Mouse (Mus musculus) thymus, adult 18-20 months (tissue): ENCODE results near the gene Fkbp10.
A peak's percentile ranks its signal among the peaks of the same experiment; 100 is the strongest.

Source experiments
- DNase-seq, 2 experiments: peaks; one replicate each; pipeline ENCODE4 v3.0.0; 2022; ENCODE audit warnings: mixed read lengths in 2 of 2

Fkbp10 gene

GRCm38 (mm10) chr11:100472197-100472934 is 56.9 kb downstream of the Fkbp10 start, which contains the start of gene Klhl11:
Klhl11 (minus strand) TSS chr11:100472741.
- DNase-seq, result peak; percentile 82 to 85

- DNase-seq, result no peak
These were observed 57.4 kb downstream of the Fkbp10 start for GRCm38 (mm10) chr11:100472935-100473295.
